Mouse (Mus musculus) heart, postnatal 4 days (tissue): ENCODE results near the gene Rhobtb3. TPM values are rescaled to one million over a fixed set of nuclear protein-coding genes. Genes with fewer than 3 reads are reported as not detected.
"Not testable (repeated sequence)": the region's sequence is repeated elsewhere in the genome, so short reads cannot be mapped to it uniquely, and the experiment has no call there.

Experiments
- DNase-seq: peaks from one replicate; pipeline ENCODE4 v3.0.0; 2021
- total RNA-seq, 2 experiments: library from RNA; stranded (reverse); gene quantifications; 2 replicates each; pipeline ENCODE4 v1.2.3; 2021

The Rhobtb3 gene
- total RNA-seq, 2 experiments from 2014 or later = 27.1 to 29.5 TPM

DNA sequence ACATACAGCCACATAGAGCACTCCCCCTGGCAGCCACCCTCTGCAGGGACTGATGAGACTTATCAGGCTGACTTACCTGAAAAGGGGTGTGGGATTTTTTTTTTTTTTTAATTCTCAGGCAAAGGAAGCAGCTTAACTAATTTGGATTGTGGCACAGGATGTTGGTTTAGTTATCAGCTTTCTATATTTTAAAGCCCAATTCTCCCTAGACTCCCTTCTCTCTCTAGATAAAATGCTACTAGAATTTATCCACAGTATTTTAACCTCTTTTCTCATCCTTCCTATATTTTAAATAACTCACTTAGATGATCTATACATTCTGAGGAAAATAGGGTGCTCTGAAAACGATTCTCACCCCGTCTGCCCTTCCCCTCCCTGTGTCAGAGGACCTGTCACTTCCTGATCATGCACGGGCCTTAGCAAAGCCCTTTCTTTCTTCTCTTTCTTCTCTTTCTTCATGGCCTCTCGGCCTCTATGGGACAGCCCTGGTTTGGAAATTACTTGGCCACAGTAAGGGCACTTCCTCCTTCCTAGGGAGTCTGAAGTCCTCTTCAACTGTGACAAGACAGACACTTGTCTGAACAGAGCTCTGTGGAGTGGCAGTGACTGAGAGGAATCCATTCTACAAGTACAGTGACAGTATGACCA is 98.1 kb downstream of the Rhobtb3 start:
- DNase-seq = no peak

DNA sequence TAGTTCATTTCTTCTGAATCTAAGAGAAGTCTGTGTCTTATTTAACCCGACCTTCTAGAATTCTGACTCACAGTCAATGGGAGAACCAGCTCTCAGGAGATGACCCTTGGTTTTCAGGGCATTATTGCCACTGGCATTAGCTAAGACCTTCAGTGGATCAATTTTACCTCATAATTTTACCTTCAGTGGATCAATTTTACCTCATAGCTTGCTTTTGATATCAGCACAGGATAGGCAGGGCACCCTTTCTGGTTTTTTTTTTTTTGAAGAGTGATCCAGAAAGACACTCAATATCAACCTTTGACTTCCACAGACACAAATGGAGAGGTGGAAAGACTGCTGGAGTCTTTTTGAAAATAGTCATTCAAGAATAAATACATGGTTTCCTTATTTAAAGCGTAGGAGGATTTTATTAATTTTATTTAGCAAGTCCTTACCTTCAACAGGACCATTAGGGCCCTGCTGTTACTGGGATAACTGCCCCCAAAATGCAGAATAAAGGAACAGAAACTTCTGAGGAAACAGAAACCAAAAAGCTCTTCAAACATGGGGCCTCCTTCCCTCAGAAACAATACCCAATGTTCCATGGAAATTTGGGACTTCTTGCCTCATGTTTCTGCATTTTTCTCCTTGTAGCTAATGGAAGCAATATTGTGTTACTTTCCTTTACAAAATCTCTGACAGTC is 98.7 kb downstream of the Rhobtb3 start:
- DNase-seq = no peak

DNA sequence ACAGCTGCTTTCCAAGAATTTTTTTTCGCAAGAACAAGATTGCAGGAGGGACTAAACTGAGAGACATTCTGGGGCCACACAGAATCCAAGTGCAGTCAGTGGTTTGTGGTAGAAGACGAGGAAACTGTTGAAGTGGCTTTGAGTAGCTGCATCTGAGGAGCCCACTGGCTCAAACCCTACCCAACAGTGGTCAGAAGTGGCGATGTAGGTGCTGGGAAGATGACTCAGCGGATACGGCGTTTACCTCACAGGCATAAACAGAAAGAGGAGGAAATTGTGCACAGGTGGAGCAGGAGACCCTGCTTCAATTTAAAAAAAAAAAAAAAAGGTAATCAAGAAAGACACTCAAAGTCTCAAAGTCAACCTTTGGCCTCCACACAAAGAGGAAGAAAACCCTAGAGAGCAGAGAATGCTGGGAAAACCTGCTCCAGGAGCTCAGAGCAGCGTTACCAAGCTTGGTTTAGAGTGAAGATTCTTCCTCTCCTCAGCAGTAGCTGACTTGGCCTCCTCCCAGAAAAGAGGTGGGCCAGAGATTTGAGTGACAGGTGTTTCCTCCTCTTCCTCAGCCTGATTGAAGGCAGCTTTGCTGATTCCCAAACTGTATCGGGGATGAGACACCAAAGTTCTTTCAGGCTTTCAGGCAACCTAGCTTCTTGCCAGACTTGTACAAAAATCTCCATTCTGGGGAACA is 99.6 kb downstream of the Rhobtb3 start:
- DNase-seq = no peak

DNA sequence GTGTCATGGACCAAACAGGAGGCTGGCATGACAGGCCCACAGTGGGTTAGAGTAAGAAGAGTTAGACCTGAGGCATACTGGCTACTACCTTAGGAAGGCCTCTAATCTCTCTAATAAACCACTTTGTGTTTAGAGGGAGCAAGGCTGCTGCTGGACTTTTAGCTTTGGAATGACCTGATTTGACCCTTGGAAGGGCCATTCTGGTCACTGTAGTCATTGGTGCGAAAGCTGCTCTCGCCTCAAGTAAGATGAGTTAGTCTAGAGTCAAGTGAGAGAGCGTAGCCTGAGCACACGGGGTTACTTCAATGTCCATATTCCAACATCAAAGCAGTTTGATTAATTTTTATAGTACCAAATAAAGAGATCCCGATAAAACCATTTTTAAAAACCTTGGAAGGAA is 100.4 kb downstream of the Rhobtb3 start:
- DNase-seq = no peak

DNA sequence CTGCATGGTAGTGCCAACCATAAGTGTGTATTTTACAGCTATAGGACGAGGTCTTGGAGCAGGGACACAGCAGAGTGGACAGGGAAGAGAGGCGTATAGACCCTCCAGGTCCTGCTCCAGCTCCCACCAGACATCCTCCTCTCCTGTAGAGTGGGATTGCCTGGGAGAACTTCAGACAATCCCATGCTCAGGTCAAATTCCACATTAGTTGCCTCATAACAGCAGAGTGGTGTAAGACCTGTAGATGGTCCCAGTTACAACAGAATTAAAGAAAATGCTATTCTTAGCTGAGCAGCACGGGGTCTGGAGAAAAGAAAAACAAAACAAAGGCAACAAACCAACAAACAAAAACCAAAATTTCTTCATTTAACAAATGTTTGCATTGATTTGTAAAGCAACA is 101.8 kb downstream of the Rhobtb3 start:
- DNase-seq = no peak

DNA sequence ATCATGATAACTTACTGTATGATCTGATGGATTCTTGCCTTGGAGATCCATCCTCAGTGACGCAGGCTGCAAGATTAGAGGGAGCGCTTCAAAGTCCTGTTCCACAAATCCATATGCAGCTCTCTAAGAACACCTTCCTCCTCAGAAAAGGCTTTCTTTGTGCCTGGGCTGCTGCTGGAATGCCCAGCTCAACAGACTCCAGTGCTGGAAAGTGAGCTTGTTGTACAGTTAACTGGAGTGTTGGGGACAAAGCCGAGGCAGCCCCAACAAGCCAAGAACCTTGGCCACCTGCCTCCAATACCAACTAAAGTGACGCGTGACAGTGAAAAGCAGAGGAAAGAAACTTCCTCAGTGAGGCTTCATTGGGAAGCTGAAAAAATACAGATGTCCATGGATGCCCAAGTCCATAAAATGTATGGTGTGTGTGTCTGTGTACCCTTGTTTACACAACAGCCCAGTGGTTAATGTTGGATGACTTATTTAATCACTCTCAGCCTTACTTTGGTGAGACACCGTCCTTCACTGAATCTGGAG is 102.9 kb downstream of the Rhobtb3 start:
- peak; percentile 22 for DNase-seq

DNA sequence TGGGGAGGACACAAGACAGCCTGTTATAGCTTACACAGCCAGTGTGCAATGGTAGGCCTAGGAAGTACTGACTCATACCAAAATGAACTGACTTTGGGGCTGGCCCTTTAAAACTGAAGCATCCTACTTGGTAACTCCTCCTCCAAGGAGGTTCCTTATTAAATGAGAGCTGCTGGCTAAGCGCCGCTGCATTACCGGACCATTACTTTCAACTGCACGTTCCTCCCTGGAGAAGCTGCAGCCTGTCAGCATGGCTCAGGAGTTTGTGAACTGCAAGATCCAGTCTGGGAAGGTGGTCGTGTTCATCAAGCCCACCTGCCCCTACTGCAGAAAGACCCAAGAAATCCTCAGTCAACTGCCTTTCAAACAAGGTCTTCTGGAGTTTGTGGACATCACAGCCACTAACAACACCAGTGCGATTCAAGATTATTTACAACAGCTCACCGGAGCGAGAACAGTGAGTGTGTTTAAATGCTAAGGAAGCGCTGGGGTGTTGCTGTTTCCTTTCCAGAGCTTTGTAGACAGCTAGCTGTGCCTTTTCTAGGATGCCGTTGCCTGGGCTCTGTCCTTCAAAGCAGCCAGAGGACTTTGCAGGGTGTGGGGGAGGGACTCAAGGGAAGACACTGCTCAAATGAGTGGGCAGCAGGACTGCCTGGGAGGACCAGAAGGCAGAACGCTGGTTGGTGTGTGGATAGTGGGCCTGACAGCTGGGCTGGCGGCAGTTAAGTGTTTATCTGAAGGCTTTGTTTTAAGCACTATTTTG is 103.8 kb downstream of the Rhobtb3 start, which contains the start of gene Glrx:
Gene Glrx (plus strand): TSS at position 150 of the 763 bp plus-strand sequence.
- DNase-seq = peak; percentile 72

DNA sequence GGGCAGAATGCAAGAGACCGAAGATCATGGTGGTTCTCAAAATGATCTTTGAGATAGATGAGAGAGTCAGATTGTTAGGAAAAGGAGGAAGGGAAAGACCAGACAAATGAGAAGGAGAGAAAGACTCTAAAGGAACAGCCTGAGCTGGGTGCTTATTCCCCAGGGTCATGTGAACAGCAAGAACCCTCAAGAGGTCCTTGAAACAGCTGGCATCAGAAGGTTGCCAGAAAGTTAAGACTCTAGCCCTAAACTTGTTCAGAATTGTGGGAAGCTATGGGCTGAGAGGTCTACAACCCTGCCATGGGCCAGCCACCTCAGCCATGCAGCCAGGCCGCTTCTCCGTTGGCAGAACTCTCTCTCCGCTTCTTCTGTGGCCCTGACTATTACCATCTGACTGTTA is 105.2 kb downstream of the Rhobtb3 start:
- DNase-seq = no peak

DNA sequence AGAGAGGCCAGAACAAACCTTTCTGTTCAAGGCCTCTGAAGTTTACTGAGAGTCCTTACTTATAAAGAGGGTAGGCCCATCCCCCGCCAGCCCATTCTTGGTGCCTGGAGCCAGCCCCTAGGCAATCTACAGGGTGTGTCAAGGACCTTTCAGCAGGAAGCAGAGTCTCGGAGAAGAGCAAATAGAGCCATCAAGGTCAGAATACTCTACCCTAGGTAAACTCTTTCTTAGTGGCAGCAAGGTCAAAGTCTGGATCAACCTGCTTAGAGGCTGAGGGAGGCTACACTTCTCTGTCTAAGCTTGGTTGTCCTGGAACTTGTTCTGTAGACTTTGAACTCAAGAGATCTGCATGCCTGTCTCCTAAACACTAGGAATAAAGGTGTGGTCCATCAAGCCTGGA is 108.3 kb downstream of the Rhobtb3 start:
- DNase-seq = no peak

DNA sequence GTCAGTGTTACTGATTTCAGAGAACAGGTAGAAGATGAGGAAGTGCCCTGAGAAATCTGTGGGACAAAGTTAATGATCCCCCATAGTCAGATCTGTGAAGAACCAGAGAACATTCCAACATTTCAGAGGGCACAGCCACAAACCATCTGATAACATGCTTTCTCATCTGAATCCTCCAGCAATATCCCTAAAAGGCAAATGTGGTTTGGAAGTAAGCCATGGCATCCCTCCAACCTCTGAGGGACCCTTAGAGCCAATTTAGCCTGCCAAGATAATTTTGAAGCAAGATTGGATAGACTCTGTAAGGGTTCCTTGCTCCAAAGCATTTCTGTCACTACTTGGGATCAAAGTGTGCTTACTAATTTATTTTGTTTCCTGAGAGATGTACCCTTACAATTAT is 110.2 kb downstream of the Rhobtb3 start:
- peak; percentile 31 for DNase-seq

DNA sequence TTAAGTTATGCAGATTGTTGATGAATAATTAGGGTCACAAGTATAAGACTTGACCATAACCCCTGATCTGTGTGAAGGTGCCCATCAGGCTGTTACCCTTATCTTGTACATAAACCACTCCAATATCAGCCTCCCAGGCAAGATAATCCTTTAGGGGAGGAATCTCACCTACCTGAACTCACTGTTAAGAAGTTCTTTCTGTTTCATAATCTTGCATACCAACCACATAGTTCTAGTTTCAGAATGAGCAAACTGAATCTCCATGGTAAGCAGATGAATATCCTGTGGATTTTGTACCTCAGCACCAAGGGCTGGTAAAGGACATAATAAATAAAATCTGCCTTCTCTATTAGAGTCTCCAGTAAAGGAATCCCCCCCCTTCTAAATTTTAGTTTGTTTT is 111.0 kb downstream of the Rhobtb3 start:
- no peak for DNase-seq

DNA sequence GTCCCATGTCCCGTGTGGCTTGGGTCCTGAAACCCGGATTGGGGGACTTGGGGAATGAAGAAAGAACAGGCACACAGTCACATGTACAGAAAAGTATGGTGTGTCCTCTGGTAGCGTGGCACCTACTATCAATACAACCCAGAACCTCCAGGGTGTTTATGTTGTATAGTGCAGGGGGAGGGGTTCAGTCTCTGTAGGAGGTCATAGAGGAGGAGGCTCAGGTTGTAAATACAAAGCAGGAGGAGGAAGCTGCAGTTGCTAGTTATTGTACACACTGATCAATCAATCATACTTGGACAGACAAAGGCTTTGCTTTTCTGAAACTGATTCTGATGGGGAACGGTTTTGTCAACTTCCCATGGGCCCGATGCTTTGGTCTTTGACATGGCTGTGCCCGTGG is 112.0 kb downstream of the Rhobtb3 start:
- no peak for DNase-seq

DNA sequence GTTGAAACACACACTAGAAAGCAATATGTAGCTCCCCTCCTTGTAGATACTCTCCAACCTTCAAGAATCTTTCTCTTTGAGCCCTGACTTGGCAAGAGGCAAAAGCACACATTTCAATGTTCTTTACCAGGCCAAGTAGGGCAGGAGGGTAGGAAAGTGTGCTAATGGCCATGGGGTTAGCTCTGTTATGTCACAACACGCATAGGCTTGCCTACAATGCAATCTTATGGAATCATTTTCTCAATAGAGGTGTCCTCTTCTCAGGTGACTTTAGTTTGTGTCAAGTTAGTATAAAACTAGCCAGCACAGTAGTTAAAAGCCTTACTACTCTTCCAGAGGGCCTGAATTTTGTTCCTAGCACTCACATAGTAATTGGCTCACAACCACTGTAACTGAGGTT is 113.0 kb downstream of the Rhobtb3 start:
- DNase-seq = no peak

DNA sequence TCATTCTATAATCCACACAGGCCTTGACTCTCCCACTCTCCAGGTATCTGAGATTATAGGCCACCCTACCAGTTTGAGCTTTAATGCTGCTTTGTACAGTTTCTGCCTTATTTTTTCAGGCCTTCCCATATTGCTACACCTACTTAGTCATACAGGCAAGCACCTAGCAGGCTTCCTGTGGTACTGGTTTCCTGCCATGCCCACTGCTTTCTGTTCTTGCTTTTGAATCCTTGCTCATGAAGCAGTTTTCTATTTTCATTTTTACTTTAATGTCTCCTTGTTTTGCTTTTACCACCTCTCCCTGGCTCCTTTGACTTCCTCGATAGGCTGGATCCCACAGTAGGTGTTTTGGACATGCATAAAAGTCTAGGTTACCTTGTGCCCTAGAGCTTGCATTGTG is 118.3 kb downstream of the Rhobtb3 start:
- no peak for DNase-seq

DNA sequence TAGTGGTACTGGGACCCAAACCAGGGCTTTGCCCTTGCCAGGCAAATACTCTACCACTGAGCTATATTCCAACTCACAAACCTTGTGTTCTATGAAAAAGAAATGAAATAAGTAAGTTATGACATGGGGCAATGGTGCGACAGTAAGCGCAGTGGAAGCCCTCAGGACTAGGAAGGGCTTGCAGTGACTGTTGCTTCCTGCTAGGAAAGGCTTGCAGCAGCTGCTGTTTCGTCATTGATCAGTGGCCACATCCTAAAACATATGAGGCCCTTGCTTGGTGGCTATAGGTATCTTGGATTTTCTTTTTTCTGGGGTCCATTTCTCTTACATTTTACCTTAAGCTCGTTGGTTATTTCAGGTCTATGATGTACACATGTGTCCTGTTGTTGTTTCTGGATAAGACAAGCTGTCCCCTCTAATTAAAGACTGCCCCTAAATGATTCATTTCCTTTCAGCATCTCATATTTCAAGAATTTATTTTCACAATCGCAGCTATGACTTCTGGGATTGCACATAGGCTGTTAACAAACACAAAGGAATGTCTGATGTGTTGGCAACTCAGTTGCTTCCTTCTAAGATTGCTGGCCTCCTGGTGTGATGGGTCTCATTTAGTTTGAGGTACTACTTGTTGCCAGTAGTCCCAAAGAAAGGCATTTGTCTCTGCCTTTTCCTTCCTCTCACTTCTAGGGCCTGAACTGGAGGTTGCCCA is 119.0 kb downstream of the Rhobtb3 start:
- DNase-seq = no peak

DNA sequence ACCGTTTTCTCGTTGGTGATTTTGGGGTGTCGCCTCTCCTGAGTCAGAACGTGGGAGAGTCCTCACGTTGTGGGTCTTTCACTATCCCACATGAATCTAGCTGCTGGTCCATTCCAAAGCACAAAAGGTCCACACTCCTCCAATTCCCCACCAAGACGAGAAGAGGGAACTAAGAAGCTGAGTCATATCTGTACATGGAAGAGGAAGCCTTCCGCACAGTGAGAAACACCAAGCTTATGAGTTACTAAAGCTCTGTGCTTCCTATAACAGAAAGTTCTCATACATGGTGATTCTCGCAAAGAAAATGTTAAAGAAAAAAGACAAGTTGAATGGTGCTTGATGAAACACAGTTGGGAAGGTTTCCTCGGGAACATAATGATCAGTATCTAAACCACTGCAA is 120.5 kb downstream of the Rhobtb3 start:
- DNase-seq = no peak

DNA sequence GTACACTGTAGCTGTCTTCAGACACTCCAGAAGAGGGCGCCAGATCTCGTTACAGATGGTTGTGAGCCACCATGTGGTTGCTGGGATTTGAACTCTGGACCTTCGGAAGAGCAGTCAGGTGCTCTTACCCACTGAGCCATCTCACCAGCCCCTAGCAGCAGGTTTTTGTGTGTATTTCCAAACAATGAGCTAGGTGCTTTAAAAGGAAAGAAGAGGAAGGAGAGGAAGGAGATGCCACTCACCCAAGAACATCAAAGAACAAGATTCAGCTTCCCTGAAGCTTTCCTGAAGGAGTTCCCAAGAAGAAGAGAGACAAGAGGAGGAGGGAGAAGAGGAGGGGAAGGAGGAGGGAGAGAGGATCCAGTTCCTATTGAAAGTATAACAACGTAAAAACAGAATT is 121.4 kb downstream of the Rhobtb3 start:
- not testable (repeated sequence) for DNase-seq

DNA sequence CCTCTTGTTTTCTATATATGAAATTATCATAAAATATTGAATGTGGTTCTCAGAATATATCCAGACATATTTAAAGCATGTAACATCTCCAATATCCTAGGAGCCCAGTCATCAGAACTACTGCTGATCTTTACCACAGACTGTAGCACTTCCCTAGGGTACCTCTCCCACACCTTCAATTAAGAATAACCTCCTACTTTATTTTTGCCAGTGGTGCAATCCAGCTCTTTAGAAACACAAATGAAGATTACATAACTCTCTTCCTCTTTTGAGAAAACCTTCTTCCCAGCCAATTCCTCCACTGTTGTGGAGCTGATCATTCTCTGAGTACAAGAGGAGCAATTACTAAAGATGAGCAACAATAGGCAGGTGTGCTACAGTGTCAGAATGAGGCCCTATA is 123.8 kb downstream of the Rhobtb3 start:
- no peak for DNase-seq
